Mouse (Mus musculus) spleen, adult 12 weeks (tissue): Measurements from ENCODE around the gene Zfp644.

Experiments used
- DNase-seq: peaks from one replicate; pipeline ENCODE4 v3.0.0; 2022; ENCODE audit warnings: low spot score

Gene Zfp644

DNA sequence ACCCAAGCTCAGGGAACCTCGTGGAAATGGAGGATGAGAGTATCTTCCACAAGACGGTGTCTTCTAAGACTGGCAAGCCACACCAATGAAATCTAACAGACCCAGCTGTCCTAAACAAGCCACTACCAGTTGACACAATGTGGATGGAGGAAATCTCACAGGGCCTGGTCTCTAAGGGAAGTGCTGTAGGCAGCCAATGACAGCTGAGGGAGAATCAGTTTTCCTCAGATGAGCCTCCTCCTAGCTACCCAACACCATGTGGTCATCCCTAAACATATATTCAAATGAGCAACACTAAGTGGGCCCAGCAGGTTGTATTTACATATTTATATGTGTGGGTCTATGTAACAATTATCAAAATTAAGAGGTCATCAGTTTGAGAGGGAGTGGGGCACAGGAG, 99.6 kb downstream of the Zfp644 start:
- no peak for DNase-seq

DNA sequence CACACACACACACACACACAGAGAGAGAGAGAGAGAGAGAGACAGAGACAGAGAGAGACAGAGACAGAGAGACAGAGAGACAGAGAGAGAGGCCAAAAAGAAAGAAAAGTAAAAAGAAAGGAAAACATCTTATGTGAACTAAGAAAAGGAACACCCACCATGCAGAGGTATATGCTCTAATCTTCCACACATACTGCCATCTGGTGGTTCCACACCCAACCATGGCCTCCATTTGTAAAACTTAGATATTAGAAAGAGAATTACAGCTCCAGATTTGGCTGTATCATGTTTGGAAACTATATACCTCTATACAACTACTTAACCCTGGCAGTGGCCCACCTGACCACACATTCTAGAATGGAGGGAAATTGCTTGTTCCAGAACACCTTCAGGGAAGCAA, 102.7 kb downstream of the Zfp644 start:
- DNase-seq: no peak

DNA sequence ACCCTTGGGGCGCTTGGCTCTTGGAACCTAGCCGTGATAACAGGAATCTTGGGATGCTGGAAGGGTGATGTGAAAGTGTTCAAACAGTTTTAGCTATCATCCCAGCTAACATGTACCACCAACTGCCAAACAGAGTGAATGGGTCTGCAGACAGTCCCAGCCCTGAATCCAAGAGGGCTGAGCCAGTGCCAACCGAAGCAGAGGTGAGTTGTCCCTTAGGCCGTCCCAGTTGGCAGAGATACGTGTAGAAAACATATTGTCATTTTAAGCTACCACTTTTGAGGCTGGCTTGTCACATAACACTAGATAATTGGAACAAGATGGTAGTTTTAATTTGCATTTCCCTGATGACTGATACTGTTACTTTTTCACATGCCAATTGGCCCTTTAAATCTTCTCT, 106.4 kb downstream of the Zfp644 start:
- DNase-seq: no peak

GRCm38 (mm10) chr5:106589670-106590069, 107.4 kb downstream of the Zfp644 start:
- DNase-seq: no peak

GRCm38 (mm10) chr5:106589006-106589405, 108.1 kb downstream of the Zfp644 start:
- DNase-seq: no peak

DNA sequence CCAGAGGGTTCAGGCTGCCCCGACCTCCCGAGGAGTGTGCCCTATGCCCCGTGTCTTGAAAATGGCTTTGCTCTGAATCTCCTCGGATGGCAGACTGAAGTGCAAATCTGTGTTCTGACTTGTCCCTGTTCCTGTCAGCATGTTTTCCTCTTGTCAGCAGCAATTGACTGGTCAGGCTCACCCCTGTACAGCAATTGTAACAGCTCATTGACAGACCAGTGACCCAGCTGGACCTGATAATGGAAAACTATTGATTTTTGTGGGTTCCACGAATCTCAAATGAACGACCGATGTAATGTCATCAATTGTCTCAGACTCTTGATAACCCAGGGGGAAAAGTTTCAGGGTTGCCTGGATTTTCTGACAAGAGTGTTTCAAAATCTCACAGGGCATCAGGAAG, 116.1 kb downstream of the Zfp644 start:
- DNase-seq: no peak

GRCm38 (mm10) chr5:106577237-106577888, 119.7 kb downstream of the Zfp644 start:
- no peak for DNase-seq

- no peak for DNase-seq
Measured at GRCm38 (mm10) chr5:106575098-106575497, 122.0 kb downstream of the Zfp644 start.

GRCm38 (mm10) chr5:106574560-106574946, 122.5 kb downstream of the Zfp644 start:
- peak; percentile 52 for DNase-seq

- DNase-seq: no peak
Measured at GRCm38 (mm10) chr5:106573742-106574559, 123.1 kb downstream of the Zfp644 start.
